Mouse (Mus musculus) regulatory T cell (primary cell): ENCODE data around the gene Trappc4.
"Not testable (repeated sequence)": the region's sequence is repeated elsewhere in the genome, so short reads cannot be mapped to it uniquely, and the experiment has no call there.

Experiments used
- in situ Hi-C: fragments of 300-600 bp; cut with MboI, MseI; formaldehyde crosslinking; loops from one replicate; pipeline ENCODE4 v1.15.1; 2025; ENCODE audit warnings: high pct_unique_total_duplicates

Gene Trappc4

DNA sequence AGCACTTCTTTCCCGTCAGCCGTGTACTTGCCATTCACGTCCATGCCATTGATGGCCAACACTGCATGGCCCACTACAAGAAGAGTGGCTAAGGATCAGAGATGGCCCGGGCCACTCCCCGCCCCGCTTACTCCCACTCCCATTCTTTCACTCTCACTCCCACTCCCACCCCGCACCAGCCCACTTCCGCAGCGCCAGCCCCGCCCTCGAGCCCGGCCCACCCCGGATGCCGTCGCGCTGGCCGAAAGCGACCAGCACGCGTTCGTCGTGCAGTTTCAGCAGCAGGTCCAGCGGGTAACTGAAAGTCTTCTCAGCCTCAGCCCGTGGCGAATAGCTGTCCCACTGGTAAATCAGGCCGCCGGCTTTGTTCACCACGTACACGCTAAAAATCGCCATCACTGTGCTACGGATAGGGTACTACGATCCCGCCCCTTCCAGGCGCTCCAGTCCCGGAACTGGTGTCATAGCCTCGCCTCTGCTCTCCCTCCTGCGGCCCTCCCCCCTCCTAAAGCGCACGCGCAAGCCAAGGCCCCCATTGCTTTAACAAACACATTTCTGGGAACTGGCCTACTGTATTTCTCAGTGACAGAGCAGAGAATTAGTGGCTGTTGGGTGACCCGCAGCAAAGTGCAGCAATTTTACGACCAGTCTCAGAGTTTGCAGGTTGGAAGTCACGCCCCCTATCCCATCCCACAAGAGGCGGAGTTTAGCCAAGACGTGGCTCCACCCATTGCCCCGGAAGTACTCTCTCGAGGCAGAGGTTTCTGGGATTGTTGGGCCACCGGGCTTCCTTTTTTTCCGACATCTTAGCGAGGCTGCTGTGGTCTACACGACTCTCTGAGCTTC, at the start of gene Trappc4, which contains the start of gene Rps25:
Trappc4 (minus strand) TSS at position 695 of the 846 bp plus-strand sequence.
Rps25 (plus strand) TSS at position 234 of the 846 bp plus-strand sequence.
- in situ Hi-C loops = no loop called here

DNA sequence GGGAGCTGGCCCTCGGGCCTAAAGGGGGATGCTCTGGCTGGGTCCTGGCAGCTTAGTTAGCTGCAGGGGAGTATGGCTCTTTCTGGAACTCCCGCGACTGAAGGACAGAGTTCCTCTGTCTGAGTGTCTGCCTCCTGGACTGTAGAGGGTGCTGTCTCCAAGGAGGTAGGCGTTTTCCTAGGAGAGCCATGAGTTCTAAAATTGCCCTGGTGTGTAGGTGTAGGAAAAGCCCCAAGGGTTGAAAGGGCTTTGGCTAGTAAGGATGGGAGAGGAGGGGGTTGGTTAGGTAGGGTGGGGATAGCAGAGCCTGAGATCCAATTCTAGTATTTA, 47.5 kb upstream of the Trappc4 start, which contains the start of gene Upk2:
Upk2 (minus strand) TSS at position 86 of the 330 bp plus-strand sequence.
- in situ Hi-C loops = loop anchor here (5.0 kb wide), 1 partner anchor 197 kb away; no protein-coding TSS in a partner anchor

DNA sequence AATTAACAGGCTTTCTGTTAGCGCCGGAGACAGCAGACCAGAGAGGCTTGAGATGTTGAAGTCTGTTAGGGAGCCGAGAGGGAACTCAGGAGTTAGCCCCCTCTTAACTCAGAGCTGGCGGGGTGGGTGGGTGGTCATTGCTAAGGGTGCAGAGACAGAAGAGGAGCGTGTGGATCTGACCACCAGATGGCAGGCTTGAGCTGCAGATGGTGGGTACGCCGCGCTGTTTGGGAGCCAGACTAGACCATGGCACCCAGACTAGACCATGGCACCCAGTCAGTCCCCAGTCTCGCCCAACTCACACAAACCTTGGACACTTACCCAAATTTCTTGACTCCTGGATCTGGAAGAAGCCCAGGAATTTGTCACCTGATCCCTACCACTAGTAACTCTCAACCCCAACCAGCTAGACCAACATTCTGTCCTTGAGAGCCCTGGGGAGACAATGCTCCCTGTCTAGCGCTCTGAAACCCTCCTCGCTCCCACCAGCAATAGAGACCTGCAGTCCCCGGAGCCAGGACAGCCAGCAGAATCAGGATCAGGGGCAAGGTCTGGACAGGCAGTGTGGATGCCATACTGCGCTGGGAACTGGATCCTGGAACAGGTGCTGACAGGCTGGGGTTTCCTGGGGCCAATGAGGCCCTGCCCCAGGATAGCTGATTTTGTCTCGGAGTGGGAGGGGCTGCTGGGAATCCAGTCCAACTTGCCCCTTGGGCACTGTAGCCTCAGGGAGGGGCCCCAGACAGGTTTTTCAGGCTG, 46.9 kb upstream of the Trappc4 start:
- in situ Hi-C loops = loop anchor here (5.0 kb wide), 1 partner anchor 198 kb away; no protein-coding TSS in a partner anchor

DNA sequence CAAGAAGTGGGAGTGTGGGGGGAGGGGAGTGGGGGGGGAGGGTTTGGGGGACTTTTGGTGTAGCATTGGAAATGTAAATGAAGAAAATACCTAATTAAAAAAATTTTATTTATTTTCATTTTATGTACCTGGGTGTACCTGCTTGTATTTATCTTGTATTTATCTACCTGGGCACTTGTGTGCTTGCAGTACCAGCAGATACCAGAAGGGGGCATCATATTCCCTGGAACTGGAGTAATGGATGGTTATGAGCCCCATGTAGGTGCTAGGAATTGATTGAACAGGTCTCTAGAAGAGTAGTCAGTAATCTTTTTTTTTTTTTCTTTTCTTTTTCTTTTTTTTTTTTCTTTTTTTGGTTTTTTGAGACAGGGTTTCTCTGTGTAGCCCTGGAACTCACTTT, 43.0 kb upstream of the Trappc4 start:
- in situ Hi-C loops = loop anchor here (5.0 kb wide), 1 partner anchor 202 kb away; no protein-coding TSS in a partner anchor

DNA sequence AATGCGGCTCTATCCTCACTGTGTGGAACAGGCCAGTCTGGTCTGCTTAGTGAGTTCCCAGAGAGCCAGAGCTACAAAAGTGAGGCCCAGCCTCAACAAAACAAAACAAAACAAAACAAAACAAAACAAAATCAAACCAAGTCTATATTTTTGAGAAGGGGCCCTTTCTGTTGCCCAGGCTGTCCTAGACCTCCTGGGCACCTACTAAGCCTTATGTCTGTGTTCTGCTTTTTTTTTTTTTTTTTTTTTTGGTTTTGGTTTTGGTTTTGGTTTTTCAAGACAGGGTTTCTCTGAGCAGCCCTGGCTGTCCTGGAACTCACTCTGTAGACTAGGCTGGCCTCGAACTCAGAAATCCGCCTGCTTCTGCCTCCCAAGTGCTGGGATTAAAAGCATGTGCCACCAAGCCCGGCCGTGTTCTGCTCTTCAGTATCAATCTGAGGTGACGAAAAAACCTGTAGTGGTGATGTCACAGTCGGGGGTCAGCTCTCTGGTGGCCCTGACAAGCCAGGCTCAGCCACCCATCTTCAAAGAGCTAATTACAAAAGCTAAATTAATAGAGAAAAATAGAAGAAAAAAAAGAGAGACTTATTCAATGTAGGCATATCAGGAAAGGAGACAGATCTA, 37.1 kb upstream of the Trappc4 start:
- in situ Hi-C loops = not testable (repeated sequence)

DNA sequence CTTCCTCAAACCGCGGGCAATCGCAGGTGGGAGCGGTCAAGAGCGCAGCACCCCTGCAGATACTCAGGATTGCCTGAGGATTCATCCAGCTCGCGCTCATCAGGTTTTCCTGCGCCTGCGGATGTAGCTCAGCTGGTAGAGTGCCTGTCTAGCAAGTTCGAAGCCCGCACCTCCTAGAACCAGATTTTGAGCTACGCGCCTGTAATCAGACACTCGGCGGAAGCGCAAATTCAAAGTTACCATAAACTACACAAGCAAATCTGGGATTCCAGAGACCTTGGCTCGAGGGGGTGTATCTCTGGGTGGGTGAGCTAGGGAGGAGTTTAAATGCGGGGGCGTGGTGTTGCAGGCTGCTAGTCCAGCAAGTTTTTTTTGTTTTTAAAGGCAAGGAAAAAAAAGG, 33.6 kb upstream of the Trappc4 start, which contains the start of gene Foxr1:
Foxr1 (minus strand) TSS at position 176 of the 400 bp plus-strand sequence.
- in situ Hi-C loops = no loop called here

DNA sequence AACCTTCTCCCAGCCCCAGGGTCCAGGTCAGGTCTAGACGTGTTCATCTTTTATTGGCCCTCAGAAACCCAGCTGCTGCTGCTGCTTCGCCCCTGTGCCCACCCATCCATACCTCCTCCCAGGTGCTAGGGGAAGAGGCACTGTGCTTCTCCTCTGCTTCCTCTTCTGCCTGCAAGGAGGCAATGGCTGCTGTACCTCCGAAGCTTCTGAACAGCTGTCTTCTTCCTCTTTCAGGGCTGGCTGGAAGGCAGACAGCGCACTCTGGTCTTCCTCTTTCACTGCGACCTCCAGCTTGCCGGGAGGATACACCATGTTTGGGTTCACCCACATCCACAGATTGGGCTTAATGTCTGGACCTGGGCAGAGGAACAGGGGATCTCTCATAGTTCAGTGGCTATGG, 28.3 kb upstream of the Trappc4 start:
- in situ Hi-C loops = no loop called here

DNA sequence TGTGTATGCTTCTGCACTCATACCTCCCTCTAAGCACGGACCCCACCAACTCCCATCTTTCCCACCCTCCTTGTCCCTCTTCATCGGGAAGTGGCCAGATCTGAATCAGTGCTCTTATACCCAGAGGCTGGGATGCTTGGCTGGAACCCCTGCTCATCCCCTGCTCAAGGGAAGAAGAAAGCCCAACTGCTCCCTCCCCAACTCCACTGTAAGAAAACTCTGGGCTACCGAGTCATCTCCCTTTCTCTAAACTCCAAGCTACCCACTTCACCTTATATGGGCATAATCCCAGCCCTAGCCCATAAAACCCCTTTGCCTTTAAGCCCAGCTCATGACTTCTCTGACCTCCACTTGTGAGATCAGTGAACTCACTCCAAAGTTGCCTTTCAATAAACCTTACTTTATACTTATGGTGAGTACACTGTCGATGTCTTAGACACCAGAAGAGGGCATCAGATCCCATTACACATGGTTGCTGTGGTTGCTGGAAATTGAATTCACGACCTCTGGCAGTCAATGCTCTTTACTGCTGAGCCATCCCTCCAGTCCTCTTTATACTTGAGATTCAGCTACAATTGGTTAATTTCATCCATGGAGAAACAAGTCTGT, 25.3 kb upstream of the Trappc4 start:
- in situ Hi-C loops = no loop called here

DNA sequence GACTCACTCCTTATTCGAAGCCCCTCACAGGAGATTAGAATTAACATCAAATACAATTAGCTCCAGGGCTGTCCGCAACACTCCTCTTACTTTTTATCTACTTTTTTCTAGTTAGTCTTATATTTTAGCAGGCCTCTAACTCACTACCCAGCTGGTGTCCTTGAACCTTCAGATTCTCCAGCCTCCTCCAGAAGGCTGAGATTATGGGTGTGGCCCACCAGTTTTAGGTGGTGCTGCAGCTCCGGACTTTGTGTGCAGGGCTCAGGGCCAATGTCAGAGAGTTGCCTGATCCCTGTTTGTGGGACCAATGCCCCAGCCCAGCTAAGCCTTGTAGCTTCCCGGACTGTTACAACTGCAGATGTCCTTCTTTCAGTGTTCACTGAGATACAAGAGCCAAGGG, 16.2 kb upstream of the Trappc4 start:
- in situ Hi-C loops = no loop called here

DNA sequence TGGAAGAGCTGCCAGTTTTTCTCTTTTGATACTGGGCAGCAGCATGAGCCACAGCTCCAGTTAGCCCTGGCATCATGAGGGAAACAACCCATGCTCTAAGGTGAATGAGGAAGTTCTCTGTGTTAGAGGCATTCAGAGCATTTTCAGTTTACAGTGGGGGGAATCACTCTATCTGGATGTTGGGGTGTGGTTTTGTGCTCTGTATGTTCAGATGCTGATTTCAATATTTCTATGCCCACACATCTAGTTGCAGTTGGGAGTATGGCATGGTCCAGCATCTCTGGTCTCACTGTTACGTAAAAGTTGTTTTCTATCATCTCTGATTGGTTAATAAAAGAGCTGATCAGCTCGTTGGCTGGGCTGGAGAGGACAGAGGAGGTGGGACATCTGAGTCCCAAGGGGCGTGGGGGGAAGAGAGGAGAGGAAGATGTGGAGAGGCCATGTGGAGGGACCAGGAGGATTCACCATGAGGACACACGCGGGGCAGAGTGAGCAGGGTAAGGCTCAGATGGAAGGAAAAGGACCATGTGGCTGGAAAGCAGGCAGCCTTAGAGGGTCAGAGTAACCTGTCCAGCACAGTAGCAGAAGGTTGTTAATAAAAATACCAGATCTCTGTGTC, 13.0 kb upstream of the Trappc4 start:
- in situ Hi-C loops = no loop called here

DNA sequence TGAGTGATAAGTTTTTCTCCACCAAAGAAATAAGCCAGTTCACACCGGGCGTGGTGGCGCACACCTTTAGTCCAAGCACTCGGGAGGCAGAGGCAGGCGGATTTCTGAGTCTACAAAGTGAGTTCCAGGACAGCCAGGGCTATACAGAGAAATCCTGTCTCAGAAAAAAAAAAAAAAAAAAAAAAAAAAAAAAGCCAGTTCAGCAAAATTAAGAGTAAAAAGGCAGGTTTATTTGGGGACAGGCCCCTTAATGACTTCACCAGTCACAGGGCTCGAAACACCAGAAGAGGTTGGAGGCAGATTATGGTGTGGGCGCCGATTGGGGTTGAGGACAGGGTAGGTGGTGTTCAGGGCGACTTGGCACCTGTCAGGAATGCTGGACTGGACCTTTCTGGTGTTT, 12.3 kb upstream of the Trappc4 start:
- in situ Hi-C loops = not testable (repeated sequence)

DNA sequence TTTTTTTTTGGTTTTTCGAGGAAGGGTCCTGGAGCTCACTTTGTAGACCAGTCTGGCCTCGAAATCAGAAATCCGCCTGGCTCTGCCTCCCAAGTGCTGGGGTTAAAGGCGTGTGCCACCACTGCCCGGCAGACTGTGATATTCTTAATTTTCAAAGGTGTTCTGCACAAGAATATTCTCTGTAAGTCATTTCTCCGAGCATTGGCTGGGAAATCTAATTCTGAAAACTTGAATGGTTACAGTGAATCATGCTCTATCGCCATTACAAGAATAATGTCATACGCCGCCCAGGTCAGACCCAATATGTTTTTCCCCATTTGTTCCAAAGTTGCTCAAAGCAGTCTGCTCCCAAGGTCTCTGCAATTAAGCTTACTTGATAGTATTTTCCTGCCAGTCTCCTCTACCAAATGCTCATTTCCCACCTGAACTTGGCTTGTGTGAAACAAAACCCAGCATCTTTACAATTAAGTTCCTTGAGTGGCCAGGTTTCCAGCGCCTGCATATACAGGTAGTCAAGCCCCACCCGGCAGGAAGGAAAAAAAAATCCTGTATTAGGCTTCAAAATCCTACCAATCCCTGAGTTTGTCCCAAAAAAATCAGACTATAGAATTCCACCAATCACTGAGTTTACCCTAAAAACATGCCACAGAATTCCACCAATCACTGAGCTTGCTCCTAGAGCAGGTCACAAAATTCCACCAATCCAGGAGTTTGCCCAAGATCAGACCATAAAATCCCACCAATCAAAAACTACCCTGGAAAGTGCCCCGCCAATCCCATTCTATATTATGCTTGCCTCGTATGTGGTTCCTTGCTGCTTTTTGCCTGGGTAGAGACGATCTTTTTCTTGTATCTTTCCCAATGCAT, 11.4 kb upstream of the Trappc4 start, which contains the start of gene Ccdc84:
Ccdc84 (minus strand) TSS at position 51 of the 867 bp plus-strand sequence.
- in situ Hi-C loops = no loop called here

DNA sequence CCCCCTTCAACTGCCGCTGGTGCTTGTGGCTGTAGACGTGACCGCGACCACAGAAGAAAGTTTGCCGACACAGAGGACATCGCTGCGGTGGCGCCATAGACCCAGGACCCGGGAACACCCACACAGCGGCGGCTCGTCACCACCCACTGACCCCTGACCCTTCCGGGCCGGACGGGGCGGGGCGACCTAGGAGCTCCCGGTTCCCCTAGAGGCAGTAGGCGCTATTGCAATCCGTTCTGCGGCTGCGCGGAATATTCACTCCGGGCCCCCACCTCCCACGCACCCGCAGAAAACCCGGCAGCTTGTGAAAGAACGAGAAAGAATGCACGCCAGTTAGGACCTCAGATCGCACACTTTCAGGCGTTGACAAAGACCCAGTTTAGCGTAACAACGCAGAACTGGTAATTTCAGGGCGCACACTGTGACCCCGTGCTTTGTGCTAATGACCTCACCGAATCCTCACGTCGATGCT, 10.5 kb upstream of the Trappc4 start:
- in situ Hi-C loops = no loop called here

DNA sequence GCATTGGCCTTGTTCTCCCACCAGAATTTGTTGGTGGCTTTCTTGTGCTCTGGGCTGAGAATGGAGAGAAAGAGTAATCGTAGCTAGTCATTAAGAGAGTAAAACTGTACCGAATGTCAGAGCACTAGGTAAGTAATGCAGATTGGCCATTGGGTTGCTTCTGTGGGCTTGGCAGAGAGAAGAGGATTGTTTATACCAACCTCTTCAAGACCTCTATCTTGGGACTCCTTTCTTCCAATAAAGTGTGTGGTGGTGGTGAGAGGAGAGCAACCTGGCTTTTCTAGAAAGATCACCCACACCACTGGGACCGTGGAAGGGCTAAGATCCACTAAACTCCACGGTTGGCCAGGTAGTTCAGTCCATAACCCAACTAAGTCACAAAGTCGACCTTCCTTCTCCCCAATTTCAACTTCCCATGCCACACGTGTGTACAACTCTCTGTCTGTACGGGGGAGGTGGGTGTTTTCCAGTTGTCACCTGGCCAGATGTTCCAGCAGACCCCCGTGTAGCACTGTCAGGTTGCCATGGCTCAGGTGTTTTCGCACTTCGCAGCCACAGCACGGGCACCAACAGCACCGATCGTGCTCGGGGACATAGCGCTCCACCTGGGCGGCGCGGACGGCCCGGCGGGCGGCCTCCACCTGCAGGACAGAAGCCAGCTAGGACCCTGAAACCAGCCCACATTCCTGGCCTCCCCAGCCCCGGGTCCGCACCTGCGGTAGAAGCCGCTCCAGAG, 9.9 kb upstream of the Trappc4 start:
- in situ Hi-C loops = no loop called here

DNA sequence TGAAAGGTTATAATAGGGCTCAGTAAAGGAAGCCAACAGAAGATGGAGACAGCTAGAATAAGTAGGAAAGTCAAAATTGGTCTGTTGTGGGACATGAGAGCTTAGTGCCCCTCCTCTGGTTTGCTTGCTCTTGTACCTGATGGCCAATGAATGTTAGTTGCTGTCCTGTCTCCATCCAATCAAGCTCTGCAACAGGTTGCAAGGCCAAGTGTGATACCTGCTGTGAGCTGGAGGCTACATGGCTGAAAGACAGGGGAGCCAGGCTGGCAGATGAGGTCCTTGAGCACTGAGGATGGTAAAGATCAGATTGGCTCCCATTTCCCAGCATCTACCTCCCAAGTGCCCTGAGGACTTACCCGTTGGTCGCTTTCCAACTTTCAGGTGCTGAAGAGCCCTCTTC, 5.4 kb upstream of the Trappc4 start:
- in situ Hi-C loops = no loop called here

DNA sequence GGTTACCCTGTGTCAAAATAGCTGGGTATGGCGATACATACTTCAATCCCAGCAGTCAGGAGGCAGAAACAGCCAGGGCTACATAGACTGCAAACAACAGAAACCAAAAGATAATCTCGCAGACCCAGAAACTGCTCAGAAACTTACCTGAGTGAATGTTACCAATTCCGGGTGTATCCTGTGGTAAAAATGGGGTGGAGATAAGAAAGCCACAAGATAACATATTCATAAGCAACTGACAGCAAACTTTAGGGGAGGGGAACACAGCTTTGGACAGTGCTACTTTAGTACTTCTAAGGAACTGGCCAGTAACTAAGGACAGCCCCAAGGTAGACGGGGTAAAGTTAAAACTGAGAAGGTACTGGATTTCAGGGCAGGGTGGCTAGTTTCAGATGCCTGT, 4.9 kb upstream of the Trappc4 start:
- in situ Hi-C loops = no loop called here

DNA sequence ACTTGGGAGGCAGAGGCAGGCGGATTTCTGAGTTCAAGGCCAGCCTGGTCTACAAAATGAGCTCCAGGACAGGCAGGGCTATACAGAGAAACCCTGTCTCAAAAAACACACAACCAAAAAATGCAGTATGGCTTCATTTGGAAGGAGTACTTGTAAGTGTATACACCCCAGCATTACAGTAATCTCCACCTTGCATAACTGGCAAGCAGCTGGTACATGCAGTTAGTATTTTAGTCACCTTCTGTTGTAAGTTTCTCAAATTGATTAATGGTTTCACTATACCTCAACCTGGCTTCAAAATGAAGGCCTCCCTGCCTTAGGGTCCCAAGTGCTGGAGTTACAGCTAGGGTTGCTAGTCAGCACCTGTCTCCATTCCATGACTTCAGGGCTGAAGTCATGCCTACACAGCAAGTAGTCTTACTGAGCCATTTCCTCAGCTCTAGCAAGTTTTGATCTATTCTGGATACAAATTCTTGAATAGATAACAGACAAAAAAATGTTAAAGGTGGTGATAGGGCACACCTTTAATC, 4.3 kb upstream of the Trappc4 start:
- in situ Hi-C loops = no loop called here

DNA sequence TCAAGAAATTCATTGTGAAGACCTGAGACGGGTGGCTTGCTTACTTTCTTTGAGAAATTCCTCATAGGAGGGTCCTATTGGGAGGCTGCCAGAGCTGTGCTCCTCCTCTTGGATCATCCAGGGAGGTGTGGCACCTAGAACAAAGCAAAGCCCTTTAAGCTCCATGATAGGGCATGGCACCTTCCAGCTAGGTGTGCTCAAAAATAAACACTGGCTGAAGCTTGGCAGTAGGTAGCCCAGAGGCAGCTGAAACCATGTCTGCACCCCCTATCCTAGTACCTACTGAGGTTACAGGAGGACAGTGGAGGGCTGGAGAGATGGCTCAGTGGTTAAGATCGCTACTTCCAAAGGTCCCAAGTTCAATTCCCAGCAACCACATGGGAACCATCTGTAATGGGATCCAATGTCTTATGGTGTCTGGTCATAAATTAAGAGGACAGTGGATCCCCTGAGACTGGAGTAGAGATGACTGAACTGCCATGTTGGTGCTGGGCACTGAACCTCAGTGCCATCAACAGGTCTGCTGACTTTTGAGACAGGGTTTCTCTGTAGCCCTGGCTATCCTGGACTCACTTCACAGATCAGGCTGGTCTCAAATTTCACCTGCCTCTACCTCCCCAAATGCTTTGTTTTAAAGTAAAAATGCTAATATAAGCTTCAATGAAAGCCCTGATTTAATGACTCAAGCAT, 3.4 kb upstream of the Trappc4 start:
- in situ Hi-C loops = no loop called here
